Mouse (Mus musculus) lung, postnatal 10 days (tissue): ENCODE measurements at regions not wholly inside any gene's neighbourhood (a gene's known extent, or its start where the extent isn't known, plus 50 kb on each side); places are given as distances from the start of the nearest gene placed in this dataset.

Experiments used
- DNase-seq: peaks from one replicate; pipeline ENCODE4 v3.0.0; 2021

DNA sequence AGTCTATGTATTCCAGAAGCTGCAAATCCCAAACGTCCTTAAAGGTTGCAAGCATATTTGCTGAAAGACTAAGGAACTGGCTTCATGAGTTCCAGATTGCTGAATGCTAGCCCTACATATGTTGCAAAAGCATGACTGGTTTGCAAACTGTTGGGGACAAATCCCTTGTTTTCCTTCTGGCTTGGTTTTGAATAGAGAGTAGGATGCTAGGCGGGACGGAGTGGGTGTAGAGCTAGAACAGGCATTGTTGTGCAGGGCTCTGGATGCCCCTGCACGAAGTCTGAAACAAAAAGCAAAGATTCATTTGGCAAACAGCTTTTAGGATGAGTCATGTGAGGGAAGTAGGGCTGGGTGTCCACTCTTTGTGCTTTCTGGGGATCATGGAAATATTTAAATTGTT lies 500.9 kb upstream of the Cnksr2 start:
- no peak for DNase-seq

DNA sequence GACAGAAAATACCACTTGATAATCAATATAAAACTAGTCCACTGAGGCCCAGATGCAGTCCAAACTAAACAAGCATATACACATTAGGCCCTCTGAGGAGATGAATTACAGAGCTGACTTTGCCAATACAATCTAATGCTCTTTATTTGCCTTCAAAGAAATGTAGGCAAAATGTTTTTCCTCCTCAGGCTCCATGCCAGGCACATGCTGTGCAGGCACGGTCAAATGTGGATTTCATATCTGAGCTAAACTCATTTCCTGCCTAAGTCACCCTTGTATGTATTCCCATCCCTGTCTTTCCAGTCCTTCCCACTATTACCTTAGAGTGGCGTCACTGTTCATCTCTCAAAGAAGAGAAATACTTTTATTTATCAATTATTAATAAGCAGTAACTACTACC lies 534.8 kb upstream of the Cnksr2 start:
- DNase-seq: no peak

DNA sequence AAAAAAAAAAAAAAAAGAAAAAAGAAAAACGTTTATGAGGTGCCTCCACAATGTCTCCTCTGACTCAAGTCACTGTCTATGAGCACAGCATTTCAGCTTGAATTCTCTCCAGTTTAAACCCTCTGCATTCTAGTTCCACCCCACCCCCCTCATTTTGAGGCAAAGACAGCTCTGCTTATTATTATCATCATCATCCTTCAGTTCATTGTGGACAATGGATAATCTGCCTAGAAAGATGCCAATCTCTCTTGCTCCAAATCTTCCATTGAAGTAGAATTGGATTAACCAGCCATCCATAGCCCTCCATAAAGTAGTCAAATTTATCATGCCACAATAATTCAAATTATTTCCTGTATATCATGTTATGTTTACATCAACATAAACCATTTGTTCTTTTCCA lies 570.0 kb upstream of the Cnksr2 start:
- DNase-seq: no peak

DNA sequence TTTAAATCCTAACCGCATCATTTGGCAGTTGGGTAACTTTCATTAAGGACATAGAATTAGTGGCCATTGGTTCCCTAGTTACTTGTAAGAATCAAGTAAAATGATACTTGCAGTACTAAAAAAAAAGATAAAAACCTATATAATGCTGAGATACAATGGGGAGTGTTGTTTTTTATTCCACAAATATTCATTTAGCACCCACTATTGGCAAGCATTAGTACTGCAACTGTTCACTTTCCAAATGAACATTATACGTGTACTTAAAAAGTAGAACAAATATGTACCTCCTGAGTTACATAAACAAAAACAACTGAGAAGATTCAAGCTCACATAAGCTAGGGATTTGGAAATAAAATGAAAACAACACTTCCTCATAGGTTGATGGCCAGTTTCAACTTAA lies 570.5 kb upstream of the Cnksr2 start:
- peak; percentile 1 for DNase-seq

DNA sequence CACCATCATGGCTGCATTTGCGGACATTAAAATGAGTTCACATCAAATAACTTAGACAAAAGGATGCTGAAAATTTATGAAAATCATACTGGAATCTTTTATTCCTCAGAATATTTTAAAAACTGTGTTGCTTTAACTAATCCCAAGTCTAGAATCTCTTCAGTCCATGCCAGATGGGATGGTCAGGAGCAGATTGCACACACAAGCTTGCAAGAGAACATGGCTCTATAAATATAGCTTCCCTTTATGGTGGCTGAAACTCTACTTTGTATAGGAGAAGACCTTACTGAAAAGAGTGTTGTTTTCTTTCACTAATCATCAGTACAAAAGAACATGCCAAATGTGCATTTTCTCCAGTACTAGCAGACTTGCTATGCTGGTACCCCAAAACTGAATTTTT lies 570.9 kb upstream of the Cnksr2 start:
- DNase-seq: no peak

DNA sequence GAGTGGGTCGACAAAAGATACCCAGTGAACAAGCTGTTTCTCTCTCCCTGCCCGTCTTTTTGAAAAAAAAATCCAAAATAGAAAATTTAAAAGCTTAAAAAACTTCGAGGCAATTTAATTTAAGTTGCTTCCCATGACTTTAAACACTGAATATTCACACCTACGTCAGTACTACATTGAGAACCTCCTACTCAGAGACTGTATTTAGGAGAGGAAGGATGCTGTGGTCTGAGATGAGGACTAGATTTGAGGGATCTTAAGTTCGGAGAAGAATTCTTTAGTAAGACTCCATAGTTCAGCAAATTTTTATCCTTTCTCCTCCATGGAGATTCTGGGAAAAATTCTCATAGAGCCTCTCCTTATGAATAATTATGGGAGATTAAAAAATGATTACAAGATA lies 571.4 kb upstream of the Cnksr2 start:
- no peak for DNase-seq

DNA sequence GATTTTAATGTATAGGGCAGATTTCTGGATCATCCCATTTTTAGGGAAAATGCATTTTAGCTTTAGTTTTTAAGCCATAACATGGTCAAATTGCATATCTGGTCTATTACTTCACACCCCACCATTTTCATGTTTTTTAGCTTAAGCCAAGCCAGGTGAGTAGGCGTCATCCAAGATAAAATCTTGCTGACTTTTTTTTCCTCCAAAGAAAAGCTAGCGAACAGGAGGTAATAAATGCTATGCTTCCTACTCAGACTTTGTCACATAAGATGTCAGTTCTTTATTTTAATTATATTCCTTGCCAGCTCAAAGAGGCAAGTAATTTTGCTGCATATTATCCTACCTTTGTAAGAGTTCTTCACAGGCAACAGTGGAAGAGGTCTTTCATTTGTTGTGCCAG lies 572.0 kb upstream of the Cnksr2 start:
- DNase-seq: no peak

DNA sequence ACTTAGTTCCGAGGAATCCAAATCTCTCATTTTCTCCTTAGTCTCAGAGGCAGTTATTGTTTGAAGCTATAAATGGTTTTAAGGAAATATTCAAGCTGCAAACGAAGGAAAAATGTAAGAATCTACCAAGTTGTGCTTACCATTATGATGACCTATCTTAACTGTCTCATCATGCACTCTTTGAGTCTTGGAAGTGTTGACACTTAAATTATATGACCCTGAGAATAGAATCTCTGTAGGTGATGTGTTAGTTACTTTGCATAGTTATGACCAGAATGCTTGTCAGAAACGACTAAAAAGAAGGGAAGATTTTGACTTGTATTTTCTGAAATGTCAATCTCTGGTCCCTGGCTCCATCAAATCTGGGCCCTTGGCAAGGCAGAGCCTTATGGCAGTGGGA lies 582.7 kb upstream of the Rps6ka3 start:
- no peak for DNase-seq

DNA sequence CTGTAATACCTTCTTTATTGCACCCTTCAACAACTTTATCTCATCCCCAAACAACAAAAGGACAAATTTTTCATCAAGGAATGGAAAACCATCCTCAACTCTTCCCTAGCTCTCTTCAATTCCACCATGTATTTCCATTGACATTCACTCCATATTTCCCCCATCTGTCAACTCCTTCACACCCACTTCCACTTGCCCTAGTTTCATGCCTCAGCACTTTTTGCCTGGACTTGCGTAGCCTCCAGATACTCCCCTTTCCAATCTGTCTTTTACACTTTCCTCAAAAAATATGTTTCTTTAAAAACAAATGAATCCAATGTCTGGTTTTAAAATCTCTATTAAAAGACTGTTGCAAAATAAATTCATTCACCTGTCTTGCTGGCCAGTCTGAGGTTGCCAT lies 577.7 kb upstream of the Rps6ka3 start:
- no peak for DNase-seq

DNA sequence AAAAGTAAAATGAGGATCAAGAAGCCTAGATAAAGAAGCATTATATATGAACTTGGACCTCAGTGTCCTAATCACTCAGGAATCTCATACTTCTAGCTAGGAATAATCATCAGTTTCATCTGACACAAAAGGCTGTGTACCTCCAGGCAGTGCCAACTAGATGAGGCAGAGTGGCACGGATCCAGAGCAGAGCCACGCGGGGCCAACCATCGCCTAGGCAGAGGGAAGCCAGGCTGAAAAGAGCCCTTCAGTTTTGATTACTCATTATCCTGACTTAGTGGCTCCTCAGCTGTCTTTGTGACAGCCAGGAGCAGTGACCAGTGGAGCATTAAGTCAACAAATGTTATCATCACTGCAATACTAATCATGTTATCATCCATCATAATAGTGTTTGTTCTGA lies 557.9 kb upstream of the Rps6ka3 start:
- DNase-seq: no peak

DNA sequence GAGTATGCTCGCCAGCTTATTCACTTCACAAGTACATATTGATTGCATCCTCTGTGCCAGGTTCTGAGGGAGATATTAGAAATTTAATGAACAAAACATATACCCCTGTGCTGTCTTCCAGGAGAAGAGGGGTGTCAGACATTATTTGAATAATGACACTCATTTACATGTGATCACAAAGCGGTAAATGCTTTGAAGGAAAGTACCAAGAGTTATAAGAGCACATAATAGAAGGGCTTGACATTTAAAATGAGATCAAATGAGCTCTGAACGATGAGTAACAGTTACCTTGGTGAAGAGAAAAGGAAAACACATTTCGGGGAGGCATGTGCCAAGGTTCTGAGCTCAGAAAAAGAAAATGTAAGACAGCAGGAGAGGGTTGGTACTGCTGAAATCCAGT lies 553.9 kb upstream of the Rps6ka3 start:
- no peak for DNase-seq

DNA sequence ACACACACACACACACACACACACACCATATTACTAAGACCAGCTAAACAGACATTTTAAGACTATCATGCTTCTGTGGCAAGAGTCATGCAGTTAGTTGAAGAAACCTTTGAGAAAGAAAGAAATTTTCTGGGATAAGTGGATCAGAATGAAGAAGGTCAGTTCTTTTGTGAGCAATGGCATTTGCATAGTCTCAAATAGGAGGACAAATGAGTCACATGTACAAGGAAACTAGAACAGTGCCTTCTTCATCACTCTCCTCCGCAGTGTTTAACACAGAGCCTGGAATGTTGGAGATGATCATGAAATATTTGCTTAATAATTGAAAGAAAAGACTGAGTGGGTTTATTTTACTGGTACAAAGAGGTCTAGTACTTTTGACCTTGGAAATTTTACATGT lies 515.9 kb upstream of the Rps6ka3 start:
- DNase-seq: no peak

DNA sequence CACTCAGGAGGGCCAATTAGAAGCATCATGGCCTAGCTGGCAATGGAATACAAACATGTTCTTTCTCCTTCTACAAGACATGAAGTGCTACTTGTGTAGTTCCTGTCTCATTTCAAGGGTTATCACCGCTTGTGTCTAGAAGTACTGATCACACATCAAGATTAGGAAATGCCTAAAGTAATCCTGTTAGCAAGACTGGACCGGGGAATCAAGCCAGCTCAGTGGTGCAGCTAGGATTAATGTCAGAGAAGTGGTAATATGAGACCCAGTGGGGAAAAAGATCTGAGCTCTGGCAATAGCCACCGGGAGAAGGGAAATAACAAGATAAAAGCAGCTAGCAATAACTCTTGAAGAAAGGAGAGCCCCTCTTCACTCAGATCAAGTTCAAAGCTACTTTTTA lies 506.7 kb upstream of the Rps6ka3 start:
- no peak for DNase-seq

DNA sequence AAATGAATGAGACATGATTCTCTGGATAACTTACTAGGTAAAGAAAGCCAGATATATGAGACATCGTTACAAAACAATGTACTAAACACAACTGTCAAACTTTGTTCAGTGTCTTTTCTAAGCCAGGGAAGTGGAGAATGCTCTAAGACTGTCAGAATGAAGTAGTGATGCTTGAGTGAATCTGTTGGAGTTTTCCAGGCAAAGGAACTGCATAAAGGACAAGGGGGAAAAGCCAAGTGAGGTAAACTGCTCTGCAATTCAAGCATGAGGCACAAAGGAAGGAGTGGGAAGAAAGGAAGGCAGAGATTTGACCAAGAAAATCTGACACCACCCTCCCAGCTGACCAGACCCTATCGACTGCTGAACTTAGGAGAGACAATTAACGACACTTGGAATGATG lies 500.3 kb upstream of the Rps6ka3 start:
- no peak for DNase-seq

DNA sequence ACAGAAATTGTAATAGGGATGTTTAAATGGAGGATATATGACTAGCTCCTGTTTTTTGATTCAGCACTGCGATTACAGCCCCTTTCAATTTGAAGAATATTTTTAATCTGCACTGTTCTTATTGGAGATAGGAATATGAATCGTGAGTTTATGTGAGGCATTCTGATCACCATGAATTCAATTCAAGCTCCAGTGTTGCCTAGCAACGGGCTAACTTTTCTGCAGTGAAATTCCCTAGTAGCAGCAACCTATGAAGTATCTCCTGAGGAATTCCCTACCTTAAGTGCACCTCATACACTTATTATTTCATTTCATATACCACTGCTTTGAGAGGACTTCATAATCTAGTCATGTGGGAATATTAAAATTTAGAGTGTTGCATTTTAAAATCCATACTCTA lies 465.4 kb upstream of the Rps6ka3 start:
- no peak for DNase-seq

DNA sequence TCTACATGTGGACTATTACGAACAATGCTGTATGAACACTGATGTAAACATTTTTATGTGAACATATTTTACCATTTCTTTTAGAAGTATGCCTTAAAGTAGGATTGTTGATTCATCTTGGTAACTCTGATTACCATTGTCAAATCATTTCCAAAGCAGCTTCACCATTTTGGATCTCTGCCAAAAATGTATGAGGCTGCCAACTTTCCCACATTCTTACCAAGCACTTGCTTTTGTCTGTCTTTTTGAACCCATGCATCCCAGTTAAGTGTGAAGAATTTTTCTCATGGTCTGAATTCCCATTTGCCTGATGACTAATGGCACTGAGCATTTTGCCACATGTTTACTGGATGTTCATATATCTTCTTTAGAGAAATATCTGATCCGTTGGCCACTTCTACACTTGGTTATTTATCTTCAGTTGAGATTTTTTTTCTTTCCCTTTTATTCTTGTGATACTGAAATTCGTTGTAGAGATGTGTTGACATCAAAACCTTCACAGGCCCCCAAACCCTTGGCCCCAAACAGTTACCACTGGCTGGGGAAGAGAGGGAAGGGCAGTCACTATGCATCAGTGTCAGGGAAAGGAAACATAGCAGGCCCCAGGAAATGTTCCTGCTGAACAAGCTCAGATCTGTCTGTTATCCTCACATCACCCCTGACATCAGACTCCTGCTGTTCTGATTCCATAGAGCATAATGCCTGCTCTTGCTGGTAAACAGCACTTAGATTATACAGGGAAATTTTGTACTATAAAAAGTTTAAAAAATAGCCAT lies 464.2 kb upstream of the Rps6ka3 start:
- peak; percentile 9 for DNase-seq
